Mouse (Mus musculus): Measurements from ENCODE around the gene Zfp740. TPM values are rescaled to one million over a fixed set of nuclear protein-coding genes. Genes with fewer than 3 reads are reported as not detected.
A peak's percentile ranks its signal among the peaks of the same experiment; 100 is the strongest.

Zfp740 gene
- polyA plus RNA-seq, 1 experiment from 2014 or later: 54.0 TPM

GRCm38 (mm10) chr15:102248131-102248811 lies 45.2 kb downstream of the Zfp740 start:
- Histone ChIP-seq H3K27ac (ENCODE audit: low read length) (peak overlapping the region; percentile 59; the same call in 1 of the 2 replicates), H3K4me1 (ENCODE audit: control insufficient read depth, insufficient read depth, low read length) (peaks cover 18% of the 10 kb centered on the region), H3K36me3 (ENCODE audit: control insufficient read depth, insufficient read depth, low read length) (no peaks in the 10 kb centered on the region), H3K9me3 (replicated peaks; ENCODE audit: control insufficient read depth, low read length, poor library complexity, severe bottlenecking) (no peaks in the 10 kb centered on the region), H3K27me3 (ENCODE audit: control insufficient read depth, insufficient read depth, low read depth, low read length) (peaks cover 48% of the 10 kb centered on the region), H3K4me2 (ENCODE audit: low read length) (peak overlapping the region; percentile 90), H3K4me3 (ENCODE audit: low read depth, low read length) (peak overlapping the region; percentile 63), H3K9ac (ENCODE audit: low read depth, low read length) (peak overlapping the region; percentile 72)
- 7% methylated on average over 8 of the region's 8 CpGs for WGBS
- ATAC-seq: no peak

GRCm38 (mm10) chr15:102248812-102249191 lies 45.8 kb downstream of the Zfp740 start:
- no peak overlapping the region for H3K27ac ChIP-seq (ENCODE audit: low read length)
- no peaks in the 10 kb centered on the region for H3K36me3 ChIP-seq (ENCODE audit: control insufficient read depth, insufficient read depth, low read length)
- H3K4me3 ChIP-seq (ENCODE audit: low read depth, low read length): no peak overlapping the region
- no peak overlapping the region for H3K9ac ChIP-seq (ENCODE audit: low read depth, low read length)
- H3K4me2 ChIP-seq (ENCODE audit: low read length): no peak overlapping the region
- peaks cover 42% of the 10 kb centered on the region for H3K27me3 ChIP-seq (ENCODE audit: control insufficient read depth, insufficient read depth, low read depth, low read length)
- no peaks in the 10 kb centered on the region for H3K9me3 ChIP-seq (replicated peaks; ENCODE audit: control insufficient read depth, low read length, poor library complexity, severe bottlenecking)
- H3K4me1 ChIP-seq (ENCODE audit: control insufficient read depth, insufficient read depth, low read length): peaks cover 18% of the 10 kb centered on the region
- ATAC-seq: no peak
- 6% methylated on average over 3 of the region's 3 CpGs for WGBS

DNA sequence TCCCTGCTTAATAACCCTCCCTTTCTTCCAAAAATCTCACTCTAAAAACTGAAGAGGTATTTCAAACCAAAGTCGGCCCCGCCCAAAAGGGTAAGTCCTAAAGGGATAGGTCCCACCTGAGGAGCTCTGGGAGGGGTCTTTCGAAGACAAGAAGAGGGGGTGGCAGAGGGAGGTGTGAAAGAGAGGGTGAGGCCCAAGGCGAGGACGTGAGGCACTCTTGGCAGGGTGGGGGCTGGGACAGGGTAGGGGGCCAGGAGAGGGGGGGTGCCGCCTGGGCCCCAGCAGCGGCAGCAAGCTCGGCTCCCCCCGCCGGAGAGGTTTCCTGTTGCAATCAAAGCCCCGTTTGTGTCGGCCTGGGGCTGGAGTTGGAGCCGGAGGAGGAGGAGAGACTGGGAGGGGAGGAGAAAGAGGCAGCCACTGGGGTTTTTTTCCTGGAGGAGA lies 46.2 kb downstream of the Zfp740 start:
- 4% methylated on average over 13 of the region's 13 CpGs for WGBS

DNA sequence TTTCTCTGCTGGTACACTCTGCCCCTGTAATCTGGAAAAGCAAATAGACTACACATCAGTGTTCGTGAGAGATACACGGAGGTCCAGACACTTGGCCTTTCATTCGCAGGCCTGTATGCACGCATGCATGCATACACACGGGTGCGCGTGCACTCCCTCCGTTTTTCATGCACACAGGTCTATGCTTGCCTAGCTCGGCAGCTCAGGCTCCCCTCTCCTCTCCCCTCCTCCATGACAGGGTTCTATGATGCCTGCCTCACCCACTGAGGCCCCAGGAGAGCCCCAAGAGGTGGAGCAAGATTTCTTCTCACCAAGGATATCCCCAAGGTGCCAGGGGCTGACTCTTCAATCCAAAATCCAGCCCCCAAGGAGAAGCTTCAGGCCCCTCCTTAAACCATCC lies 46.9 kb downstream of the Zfp740 start:
- H3K27me3 ChIP-seq (ENCODE audit: control insufficient read depth, insufficient read depth, low read depth, low read length): peaks cover 37% of the 10 kb centered on the region
- H3K4me3 ChIP-seq (ENCODE audit: low read depth, low read length): no peak overlapping the region
- WGBS: 46% methylated on average over 9 of the region's 9 CpGs
- peaks cover 15% of the 10 kb centered on the region for H3K4me1 ChIP-seq (ENCODE audit: control insufficient read depth, insufficient read depth, low read length)
- H3K36me3 ChIP-seq (ENCODE audit: control insufficient read depth, insufficient read depth, low read length): no peaks in the 10 kb centered on the region
- no peak overlapping the region for H3K27ac ChIP-seq (ENCODE audit: low read length)
- no peak overlapping the region for H3K4me2 ChIP-seq (ENCODE audit: low read length)
- H3K9me3 ChIP-seq (replicated peaks; ENCODE audit: control insufficient read depth, low read length, poor library complexity, severe bottlenecking): no peaks in the 10 kb centered on the region
- no peak overlapping the region for H3K9ac ChIP-seq (ENCODE audit: low read depth, low read length)
- ATAC-seq: no peak

More for the DNA sequence above, 46.2 kb downstream of the Zfp740 start:
- Histone ChIP-seq H3K4me3 (ENCODE audit: low read depth, low read length) (no peak overlapping the region), H3K27ac (ENCODE audit: low read length) (no peak overlapping the region), H3K9me3 (replicated peaks; ENCODE audit: control insufficient read depth, low read length, poor library complexity, severe bottlenecking) (no peaks in the 10 kb centered on the region), H3K4me2 (ENCODE audit: low read length) (no peak overlapping the region), H3K27me3 (ENCODE audit: control insufficient read depth, insufficient read depth, low read depth, low read length) (peaks cover 38% of the 10 kb centered on the region), H3K4me1 (ENCODE audit: control insufficient read depth, insufficient read depth, low read length) (peaks cover 18% of the 10 kb centered on the region), H3K9ac (ENCODE audit: low read depth, low read length) (no peak overlapping the region), H3K36me3 (ENCODE audit: control insufficient read depth, insufficient read depth, low read length) (no peaks in the 10 kb centered on the region)
- no peak for ATAC-seq

DNA sequence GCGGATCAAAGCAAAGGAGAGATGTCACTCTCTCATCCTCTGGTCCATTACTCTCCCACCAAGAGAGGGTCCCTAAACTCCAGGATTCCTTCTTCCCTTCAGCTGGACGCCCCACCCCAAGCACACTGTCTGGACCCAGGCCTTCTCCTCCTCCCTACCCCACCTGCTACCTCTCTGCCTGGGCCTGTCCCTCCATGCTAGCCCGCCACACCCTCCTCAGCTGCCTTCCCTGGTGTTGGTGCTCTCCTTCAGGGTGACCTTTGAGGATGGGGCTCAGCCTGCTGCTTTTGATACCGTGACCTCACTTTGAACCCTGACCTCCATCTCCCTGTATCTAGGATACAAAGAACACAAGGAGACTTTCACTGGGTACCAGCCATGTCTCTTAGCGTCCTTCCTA lies 47.5 kb downstream of the Zfp740 start:
- Histone ChIP-seq H3K9ac (ENCODE audit: low read depth, low read length) (no peak overlapping the region), H3K27ac (ENCODE audit: low read length) (no peak overlapping the region), H3K4me2 (ENCODE audit: low read length) (no peak overlapping the region), H3K4me1 (ENCODE audit: control insufficient read depth, insufficient read depth, low read length) (peaks cover 10% of the 10 kb centered on the region), H3K27me3 (ENCODE audit: control insufficient read depth, insufficient read depth, low read depth, low read length) (peaks cover 34% of the 10 kb centered on the region), H3K36me3 (ENCODE audit: control insufficient read depth, insufficient read depth, low read length) (no peaks in the 10 kb centered on the region), H3K4me3 (ENCODE audit: low read depth, low read length) (no peak overlapping the region), H3K9me3 (replicated peaks; ENCODE audit: control insufficient read depth, low read length, poor library complexity, severe bottlenecking) (no peaks in the 10 kb centered on the region)
- ATAC-seq: no peak
- 69% methylated on average over 5 of the region's 5 CpGs for WGBS

GRCm38 (mm10) chr15:102255547-102256255 lies 52.7 kb downstream of the Zfp740 start:
- H3K9me3 ChIP-seq (replicated peaks; ENCODE audit: control insufficient read depth, low read length, poor library complexity, severe bottlenecking): no peaks in the 10 kb centered on the region
- WGBS: 54% methylated on average over 14 of the region's 14 CpGs
- H3K4me1 ChIP-seq (ENCODE audit: control insufficient read depth, insufficient read depth, low read length): peaks cover 9% of the 10 kb centered on the region
- no peak overlapping the region for H3K9ac ChIP-seq (ENCODE audit: low read depth, low read length)
- no peak for ATAC-seq
- H3K27ac ChIP-seq (ENCODE audit: low read length): no peak overlapping the region
- peaks cover 36% of the 10 kb centered on the region for H3K27me3 ChIP-seq (ENCODE audit: control insufficient read depth, insufficient read depth, low read depth, low read length)
- no peaks in the 10 kb centered on the region for H3K36me3 ChIP-seq (ENCODE audit: control insufficient read depth, insufficient read depth, low read length)
- H3K4me3 ChIP-seq (ENCODE audit: low read depth, low read length): no peak overlapping the region
- H3K4me2 ChIP-seq (ENCODE audit: low read length): no peak overlapping the region

GRCm38 (mm10) chr15:102256431-102257201 lies 53.6 kb downstream of the Zfp740 start:
- Histone ChIP-seq H3K9ac (ENCODE audit: low read depth, low read length) (peak overlapping the region; percentile 74), H3K4me3 (ENCODE audit: low read depth, low read length) (peak overlapping the region; percentile 56), H3K27me3 (ENCODE audit: control insufficient read depth, insufficient read depth, low read depth, low read length) (peaks cover 34% of the 10 kb centered on the region), H3K4me1 (ENCODE audit: control insufficient read depth, insufficient read depth, low read length) (peaks cover 9% of the 10 kb centered on the region), H3K36me3 (ENCODE audit: control insufficient read depth, insufficient read depth, low read length) (no peaks in the 10 kb centered on the region), H3K4me2 (ENCODE audit: low read length) (peak overlapping the region; percentile 97), H3K9me3 (replicated peaks; ENCODE audit: control insufficient read depth, low read length, poor library complexity, severe bottlenecking) (no peaks in the 10 kb centered on the region), H3K27ac (ENCODE audit: low read length) (no peak overlapping the region)
- ATAC-seq: no peak
- WGBS: 9% methylated on average over 22 of the region's 22 CpGs

DNA sequence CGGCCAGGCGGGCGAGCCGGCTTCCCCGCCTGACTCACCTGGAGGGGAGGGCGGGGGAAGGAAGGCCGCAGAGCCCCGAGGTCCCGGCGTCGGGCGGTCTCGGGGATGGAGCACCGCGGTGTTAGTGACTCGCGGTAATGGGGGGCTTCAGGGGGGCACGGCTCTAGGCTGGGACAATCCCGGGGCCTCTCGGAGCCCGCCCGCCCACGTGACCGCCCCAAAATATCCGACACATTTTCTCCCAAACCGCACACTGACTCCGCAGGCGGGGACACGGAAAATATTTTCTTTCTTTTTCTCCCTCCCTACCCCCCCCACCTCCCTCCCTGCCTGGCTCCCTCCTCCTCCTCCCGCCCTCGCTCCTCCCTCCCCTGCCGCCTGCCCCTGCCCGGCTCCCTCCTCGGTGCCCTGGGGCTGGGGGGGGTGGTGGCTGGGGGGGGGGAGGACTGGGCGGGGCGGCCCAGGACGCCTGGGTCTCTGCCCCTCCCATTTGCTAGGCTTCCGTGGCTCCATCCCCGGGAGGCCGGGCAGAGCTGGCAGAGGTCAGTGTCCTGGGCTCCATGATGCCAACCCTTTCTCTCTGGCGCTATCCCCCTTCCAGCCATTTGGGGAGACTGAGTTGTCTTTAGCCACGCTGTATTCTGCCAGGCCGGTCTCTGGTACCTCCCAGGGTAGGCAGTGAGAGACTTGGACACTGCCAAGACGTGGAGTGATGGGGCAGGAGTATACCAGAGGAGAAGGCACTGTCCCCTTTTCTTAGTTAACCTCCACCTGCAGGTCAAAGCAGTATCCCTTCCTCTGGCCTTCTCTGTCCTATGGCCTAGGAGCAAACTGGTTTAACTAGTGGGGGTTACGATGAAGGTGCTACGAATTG lies 54.4 kb downstream of the Zfp740 start, which contains the start of gene Rarg:
Gene Rarg, minus strand, starts transcription at position 316 of the 874 bp plus-strand sequence.
- WGBS: under 1% methylated on average over 41 of the region's 46 CpGs
- no peaks in the 10 kb centered on the region for H3K9me3 ChIP-seq (replicated peaks; ENCODE audit: control insufficient read depth, low read length, poor library complexity, severe bottlenecking)
- peak within 1 kb of the TSS; percentile 74 for H3K9ac ChIP-seq (ENCODE audit: low read depth, low read length)
- no peaks in the 10 kb centered on the region for H3K36me3 ChIP-seq (ENCODE audit: control insufficient read depth, insufficient read depth, low read length)
- ATAC-seq: peak; percentile 69
- H3K4me3 ChIP-seq (ENCODE audit: low read depth, low read length): peak within 1 kb of the TSS; percentile 56
- peaks cover 31% of the 10 kb centered on the region for H3K27me3 ChIP-seq (ENCODE audit: control insufficient read depth, insufficient read depth, low read depth, low read length)
- H3K4me2 ChIP-seq (ENCODE audit: low read length): peak within 1 kb of the TSS; percentile 97
- H3K27ac ChIP-seq (ENCODE audit: low read length): no peak within 1 kb of the TSS
- H3K4me1 ChIP-seq (ENCODE audit: control insufficient read depth, insufficient read depth, low read length): peaks cover 9% of the 10 kb centered on the region

Data from midbrain, embryonic 16.5 days (tissue).